Mouse (Mus musculus) brain, adult 2 months (tissue): ENCODE measurements around the gene Spata1.
"Not testable (repeated sequence)": the region's sequence is repeated elsewhere in the genome, so short reads cannot be mapped to it uniquely, and the experiment has no call there.

Experiments used
- DNase-seq: peaks from one replicate; pipeline ENCODE4 v3.0.0; 2011; ENCODE audit warnings: low read depth, low spot score

The Spata1 gene

DNA sequence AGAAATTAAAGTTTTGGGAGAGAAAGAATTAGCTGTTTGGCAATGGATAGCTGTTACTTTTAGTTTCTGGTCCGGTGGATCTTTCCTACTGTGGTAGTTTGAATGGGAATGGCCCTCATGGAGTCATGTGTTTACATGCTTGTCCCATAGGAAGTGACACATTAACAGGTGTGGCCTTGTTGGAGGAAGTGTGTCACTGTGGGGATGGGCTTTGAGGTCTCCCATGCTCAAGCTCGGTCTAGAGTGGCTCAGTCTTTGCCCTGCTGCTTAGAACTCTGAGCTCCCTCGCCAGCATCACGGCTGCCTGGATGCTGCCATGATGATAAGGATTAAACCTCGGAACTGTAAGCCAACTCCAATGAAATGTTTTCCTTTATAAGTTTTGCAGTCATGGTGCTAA lies 48.2 kb downstream of the Spata1 start:
- DNase-seq, result no peak

DNA sequence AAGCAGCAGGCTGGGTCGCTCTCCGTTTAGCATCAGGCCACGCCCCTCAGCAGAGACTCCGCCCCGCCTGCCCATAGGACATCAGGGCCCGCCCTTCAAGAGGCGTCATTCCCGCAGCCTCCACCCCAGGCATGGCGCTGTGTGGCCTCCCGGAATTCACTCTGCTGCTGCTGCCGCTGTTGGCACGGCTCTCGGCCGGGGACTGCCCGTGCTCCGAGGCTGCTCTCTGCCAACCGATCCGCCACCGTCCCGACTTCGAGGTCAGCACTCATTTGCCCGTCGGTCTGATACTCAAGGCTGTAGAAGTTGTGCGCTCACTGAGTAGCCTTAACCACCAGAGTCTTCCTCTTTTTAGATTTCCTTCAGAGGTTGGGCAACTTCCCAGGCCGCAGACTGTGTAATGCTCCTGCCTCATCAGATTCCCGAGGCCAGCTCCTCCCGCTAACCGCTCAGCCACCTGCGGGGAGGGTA lies 49.1 kb downstream of the Spata1 start:
- peak; percentile 95 for DNase-seq

DNA sequence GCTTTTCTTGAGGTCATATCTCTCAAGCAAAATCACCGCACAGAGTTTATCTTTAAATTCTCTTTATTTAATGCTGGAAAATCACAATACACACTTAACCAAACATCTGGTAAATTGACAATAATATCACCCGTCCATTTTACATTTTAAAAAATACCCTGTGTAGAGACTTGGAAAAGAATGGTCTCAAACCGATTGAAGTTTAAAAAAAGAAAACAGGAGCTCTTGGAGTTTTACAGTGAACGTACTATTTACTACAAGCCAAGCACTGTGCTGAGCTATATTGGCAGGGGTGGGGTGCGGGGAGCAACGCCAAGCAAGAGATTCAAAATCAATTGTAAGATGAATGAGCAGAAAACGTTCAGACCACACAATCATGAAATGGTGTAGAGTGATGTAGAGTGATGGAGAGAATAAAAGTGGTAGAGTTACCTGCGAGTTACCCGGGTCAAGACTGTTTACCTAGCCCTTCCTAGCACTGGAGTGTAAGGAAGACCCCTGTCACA lies 49.8 kb downstream of the Spata1 start, which contains the start of gene Ctbs:
Gene Ctbs, plus strand, starts transcription at position 51 of the 506 bp plus-strand sequence.
- no peak for DNase-seq

DNA sequence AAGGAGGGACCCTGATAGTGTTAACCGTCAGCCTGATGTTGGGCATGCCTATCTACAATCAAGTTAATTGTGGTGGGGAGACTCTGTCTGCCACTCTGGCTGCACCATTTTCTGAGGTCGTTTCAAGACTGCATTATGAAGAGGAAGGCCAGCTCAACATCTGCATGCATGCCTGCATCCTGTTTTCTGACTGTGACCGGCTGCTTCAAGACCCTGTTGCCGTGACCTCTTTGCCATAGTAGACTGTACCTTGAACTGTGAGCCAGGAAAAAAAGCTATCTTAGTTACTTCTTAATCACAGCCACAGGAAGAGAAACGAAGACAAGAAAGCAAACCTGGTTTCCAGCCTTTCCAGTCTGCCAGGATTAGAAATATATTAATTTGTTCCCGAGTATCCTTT lies 50.6 kb downstream of the Spata1 start:
- no peak for DNase-seq

DNA sequence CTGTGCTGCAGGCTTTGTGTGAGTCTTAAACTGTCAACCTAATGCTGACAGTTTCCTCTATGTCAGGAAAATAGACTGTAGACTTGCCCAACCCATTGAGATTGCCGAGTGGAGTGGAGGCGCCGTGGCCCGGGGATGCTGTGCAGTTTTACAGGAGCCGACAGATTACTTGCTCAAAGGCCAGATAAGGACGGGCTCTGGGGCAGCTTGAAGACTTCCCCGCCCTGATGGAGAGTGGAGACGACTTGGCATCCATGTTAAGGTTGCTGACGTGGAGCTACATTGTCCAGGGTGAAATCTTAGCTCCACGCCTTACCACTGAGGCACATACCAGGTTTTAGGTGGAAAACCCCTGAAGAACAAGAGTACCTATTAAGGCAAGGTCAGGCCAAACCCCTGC lies 51.2 kb downstream of the Spata1 start:
- no peak for DNase-seq

DNA sequence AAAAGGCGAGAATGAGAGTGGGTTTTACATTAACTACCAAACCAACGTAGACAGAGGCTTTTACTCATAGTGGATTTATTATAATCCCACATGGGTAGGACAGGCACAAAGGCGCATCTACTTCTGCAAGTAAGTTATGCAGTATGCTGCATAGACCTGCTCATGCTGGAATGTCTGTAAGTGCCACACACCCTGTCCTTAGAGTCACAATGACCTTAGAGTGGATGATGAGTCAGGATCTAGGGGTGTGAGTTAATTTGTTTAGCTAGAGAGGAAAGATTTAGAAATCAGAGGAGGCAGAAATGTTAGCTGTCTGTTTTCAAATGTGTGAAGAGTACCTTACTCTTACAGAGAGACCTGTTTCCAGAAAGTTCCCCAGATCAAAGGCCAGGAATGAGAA lies 52.0 kb downstream of the Spata1 start:
- no peak for DNase-seq

DNA sequence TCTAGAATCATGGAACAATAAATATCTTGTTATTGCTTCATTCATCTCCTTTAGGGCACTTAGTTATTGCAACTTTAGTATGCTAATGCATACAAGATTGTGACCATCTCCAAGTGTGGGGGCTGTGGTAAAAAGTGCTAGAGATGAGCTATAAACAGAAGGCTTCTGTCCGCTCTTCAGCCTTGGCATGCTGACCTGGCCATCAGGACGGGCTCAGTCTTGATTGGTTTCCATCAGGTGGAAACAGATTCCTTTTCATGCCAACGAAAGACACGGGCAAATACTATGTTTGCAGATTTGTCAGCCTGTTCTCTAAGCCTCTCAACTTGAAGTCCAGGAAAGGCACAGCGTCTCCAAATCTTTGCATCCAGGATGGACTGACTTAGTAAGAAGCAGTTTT lies 52.4 kb downstream of the Spata1 start:
- DNase-seq, result no peak

DNA sequence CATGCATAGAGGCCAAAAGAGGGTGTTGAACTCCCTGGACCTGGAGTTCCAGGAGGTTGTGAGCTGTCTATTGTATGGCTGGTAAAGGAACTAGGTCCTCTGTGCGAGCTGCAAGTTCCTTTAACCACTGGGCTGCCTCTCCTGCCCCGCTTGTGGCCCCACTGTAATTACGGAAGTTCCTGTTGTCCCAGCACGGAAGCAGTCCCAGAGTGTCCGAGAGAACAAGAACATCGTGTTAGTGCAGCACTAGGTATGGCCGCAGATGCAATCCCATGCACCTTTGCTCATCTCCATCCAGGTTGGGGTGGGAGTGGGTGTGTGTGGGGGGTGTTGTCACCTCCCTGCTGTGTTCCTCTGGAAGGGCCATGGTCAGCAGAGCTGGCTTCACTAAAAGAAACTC lies 54.7 kb downstream of the Spata1 start:
- DNase-seq, result no peak

DNA sequence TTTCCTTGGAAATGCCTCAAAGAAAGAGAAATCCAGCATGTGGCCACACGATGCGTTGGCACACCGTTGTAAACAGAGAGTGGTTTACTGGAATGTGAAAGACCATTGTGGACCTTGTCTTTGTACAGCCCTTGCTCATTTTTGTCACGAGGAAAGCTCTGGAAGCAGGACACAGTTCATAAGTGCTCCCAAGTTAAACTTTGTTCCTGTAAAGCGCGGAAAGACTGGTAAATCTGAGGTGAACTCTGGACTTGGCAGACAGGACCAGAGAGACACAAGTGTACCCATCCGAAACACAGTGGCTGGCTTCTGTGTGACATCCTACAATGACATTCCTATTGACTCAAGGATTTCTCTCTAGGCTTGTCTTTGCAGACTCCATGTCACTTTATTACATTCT lies 56.2 kb downstream of the Spata1 start:
- DNase-seq, result no peak

DNA sequence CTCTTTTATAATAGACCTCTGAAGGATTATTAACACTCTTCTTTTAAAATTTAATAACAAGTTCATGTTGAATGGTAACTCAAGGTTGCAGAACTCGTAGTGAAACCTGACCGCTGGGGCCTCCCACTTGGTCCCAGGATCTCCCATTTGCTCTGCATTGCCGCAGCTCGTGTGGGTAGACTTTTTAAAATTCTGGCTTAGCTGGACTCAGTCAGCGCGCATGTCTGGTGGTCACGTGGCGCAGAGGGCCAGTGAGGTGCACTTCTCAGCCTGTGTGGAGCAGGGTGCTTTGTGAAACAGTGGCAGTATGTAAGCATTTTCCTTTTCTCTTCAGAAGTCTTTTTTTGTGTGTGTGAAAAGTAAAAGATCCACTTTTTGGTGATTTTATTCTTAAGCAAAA lies 56.6 kb downstream of the Spata1 start:
- DNase-seq, result no peak

DNA sequence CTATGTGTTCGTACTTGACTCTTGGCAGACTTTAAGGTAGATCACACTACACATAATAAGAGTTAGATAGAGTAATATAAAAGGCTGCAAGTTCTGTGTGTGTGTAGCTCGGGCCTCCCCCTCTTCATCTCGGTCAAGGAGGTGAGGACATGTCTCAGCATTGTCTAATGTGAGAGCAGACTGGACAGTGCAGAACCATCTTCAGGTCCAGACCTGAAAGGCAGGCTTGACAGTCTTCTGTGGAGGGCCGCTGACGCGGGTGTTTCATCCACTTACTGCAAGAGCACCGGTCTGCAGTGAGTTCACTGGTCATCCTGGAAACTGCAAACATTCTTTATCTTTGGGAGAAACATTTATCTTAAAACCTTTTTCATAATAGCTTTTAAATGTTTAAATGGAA lies 57.1 kb downstream of the Spata1 start:
- no peak for DNase-seq

DNA sequence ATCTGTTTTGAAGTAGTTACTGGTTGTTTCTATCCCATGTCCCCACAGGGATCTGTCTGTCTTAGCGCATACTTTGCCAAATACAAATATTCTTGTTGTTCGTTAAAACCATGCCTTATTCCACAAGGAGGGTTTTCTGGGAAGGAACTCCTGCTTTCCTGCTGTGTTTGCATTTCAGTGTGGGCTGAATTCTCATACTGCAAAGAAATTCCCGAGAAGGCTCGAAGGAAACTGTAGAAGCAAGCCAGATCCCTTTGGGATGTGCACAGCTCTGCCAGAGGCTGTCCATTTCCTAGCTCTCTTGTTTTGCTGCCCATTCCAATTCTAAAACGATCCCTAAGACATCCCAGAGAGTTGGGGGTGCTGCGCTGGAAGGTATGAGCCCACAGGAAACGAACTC lies 59.1 kb downstream of the Spata1 start:
- peak; percentile 56 for DNase-seq

DNA sequence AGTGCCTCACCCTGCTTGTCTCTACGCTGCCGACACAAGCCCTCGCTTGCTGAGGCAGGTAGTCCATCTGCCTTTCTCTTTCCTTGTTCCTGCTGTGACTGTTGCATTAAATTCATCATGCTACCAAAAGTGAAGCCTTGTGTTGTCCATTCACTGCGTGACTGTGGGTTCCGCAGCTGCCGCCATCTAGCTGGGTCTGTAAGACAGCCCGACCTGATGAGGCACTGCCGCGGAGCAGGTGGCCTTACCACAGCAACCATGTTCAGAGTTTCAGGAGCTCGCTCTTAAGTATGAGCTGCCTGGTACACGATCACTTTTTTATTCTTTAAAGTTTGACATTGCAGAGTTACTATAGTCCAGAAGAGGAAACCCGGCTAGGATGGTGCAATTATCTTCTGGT lies 59.5 kb downstream of the Spata1 start:
- no peak for DNase-seq

DNA sequence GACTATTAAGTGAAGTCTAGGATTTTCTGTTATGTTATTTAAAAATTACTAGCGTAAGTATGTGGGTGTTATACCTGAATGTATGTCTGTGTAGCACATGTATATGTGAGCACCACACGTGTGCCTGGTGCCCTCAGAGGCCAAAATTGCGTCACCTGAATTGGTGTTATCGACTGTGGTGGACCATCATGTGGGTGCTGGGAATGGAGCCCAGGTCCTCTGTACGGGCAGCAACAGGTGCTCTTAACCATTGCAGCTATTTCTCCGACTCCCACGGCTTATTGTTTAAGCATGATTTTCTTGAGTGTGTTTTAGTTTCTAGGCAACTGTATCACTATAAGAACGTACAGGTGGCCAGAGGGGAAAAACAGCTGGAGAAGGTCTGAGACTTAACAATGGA lies 63.4 kb downstream of the Spata1 start:
- DNase-seq, result no peak

DNA sequence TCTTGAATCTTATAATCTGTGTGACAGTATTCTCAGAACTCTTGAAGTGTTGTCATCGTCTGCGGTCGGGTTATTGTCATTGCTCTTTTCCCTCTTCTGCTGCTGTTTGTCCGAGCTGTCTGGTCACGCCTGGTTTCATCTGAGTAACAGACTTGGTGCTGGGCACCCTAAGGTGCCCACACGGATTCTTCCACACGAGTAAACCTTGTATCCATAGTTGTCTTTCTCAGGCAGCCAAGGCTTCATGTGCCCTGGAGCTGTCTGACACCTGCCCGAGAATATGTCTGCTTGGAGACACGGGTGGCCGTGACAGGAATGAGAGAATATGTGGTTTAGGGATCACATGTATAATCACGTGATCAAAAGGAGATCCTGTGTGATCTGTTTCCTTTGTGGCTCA lies 64.0 kb downstream of the Spata1 start:
- DNase-seq, result no peak

DNA sequence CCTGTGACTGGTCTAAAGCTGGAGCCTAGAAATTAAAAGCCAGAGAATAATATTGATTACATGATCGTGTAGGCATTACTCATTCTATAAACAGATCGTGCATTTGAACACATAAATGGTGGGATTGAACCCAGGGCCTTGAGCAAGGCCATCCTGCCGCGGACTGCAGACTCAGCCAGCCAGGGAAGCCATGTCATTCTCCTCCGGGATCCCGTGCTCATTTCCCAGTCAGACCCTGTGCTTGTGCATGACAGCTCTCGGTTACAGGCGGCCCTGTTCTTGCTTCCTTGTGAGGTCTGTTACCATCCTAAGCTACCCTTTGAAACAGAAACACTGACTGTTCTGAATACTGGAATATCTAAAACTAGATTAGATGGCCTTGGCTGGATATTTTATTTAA lies 64.9 kb downstream of the Spata1 start:
- no peak for DNase-seq

DNA sequence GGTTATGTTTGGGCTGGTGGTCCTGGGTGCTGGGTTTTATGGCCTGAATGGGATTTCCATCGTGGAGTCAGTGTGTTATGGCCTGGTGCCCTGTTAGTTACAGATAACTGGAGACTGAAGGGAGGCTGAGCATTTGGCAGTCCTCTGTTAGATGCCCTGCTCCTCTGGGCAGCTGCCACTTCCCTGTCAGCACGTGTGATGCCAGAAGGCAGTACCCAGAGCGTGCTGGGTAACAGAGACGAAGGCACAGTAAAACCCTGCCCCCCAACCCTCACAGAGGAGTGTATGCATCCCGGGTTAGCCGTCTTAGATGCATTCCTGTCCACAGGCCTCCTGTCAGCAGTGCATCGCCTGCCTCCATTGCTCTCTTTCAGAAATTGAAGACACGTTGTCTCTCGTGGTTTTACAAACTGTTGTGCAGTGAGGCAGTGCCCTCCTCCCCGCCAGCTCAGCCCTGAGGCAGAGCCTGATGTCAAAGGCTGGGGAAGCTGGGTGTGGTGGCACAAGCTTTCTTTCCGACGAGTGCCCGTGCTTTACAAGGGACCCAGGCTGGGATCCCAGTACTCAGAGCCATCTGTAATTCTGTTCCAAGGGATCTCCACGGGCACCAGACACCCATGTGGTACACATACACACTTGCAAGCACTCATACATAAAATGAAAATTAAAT lies 65.7 kb downstream of the Spata1 start:
- no peak for DNase-seq

DNA sequence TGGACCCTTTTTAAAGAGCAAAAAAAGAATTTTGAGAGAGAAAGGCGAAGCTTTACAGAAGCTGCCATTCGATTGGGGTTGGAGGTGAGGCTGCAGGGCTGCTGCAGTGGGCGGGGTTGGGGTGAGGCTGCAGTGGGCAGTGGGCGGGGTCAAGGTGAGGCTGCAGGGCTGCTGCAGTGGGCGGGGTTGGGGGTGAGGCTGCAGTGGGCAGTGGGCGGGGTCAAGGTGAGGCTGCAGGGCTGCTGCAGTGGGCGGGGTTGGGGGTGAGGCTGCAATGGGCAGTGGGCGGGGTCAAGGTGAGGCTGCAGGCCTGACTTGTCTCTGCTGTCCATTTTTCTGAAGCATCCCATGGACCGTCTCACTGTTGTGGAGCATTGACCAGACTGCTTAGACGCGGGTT lies 66.5 kb downstream of the Spata1 start:
- DNase-seq, result not testable (repeated sequence)

DNA sequence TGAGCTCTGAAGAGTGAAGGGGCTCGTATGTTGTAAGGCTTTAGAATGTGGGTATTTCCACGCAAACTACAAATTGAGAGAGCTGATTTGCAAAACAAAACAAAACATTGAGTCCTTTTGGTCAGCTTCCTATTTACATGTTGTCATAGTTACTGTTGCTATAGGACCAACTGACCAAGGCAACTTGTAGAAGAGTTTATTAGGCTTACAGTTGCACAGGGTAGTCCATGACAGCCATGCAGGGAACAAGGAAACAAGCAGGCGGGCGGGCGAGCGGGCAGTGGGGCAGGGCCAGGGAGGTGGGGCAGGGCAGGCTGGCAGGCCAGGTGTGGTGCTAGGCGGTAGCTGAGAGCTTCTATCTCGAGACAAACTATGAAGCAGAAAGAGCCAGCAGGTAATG lies 73.1 kb downstream of the Spata1 start:
- DNase-seq, result no peak

DNA sequence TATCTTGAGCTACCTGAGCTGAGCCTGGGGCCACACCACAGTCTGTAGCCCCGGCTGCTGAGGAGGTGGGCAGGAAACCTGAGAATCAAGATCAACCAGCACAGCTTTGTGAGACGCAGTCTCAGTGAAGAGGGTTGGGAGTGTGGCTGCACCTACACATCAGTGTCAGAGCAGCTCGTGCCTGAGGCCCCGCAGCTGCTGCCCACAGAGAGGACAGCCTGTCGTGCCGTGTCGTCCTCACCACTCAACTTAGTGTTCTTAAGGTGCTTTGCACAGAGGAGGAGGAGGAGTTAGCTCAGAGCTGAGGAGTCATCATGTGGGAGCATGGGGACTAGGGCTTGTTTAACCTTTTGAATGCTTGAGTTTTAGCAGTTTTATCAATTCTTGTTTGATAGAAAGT lies 73.7 kb downstream of the Spata1 start:
- peak; percentile 58 for DNase-seq

DNA sequence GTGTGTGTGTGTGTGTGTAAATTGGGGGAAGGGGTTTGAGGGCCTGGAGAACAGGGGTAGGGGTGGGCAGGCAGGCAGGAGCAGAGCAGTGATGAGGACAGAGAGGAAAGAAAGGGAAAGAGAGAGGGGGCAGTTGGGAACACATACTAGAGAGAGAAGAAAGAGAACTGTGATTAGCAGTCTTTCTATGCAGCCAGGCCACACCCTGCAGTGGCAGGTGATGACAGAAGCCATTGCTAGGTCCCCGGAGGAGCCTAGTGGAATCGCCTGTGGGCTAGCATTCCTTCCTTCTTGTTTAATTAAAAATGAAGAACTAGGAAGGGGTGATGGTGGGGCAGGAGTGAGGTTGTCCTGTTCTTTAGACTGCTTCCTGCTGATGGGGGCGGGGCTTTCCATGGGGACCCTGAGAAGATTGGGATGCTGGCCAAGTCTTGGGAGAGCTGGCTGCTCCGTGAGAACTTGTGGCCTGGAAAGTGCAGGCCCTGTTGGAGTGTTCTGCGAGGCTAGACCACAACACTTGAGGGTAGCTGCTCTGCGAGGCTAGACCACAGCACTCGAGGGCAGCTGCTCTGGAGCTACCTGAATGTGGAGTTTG lies 75.2 kb downstream of the Spata1 start:
- DNase-seq, result no peak

DNA sequence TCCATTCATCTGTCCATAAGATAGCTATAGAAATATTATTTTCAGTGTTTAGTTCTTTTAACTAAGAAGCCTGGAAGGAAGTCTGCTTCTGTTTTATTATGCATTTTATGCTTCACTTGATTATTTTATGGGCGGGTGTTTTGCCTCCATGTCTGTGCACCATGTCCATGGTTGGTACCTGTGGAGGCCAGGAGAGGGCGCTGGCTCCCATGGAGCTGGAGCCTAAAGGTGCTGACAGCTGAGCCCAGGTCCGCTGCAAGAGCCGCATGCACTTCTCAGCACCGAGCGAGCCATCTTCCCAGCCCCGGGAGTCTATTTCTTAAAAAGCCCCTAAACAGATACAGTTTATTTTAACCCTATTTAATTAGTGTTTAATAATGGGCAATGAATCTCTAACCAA lies 75.8 kb downstream of the Spata1 start:
- no peak for DNase-seq

DNA sequence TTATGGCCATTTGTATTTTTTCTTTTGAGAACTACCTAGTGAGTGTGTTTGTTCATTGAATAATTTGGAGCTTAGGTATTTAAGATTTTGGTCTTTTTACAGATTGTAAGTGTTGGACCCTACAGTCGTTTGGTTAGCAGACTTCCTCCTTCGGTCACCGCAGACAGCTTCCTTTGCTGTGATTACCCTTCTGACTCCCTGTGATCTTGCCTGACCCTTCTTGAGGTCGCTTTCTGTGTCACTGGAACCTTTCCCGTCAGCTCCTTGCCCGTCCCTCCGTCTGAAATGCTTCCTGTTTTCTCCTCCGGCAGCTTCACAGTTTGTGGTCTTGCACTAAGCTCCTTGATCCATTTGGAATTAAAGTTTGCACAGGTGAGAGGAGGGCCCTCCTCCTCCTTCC lies 77.8 kb downstream of the Spata1 start:
- DNase-seq, result no peak
